Mouse (Mus musculus) heart, embryonic 11.5 days (tissue): ENCODE data around the gene Ccser1. TPM values are rescaled to one million over a fixed set of nuclear protein-coding genes. Genes with fewer than 3 reads are reported as not detected.

Experiments
- ATAC-seq: fragments of 200-750 bp; cut with Nextera tagmentation; replicated peaks from 2 replicates; pipeline ENCODE4 v1.8.0; 2017; ENCODE audit warnings: moderate library complexity; ENCODE audit not compliant: insufficient number of reproducible peaks, low FRiP score, low TSS enrichment
- H3K27ac ChIP-seq: fragments of 300-500 bp; sonication (generic); 2 replicates; pipeline ENCODE4 v1.5.1; 2014; ENCODE audit warnings: mild to moderate bottlenecking, low read depth, low read length
- H3K27me3 ChIP-seq: fragments of 300-500 bp; sonication (generic); 2 replicates; pipeline ENCODE4 v1.6.1; 2014; ENCODE audit warnings: mild to moderate bottlenecking, low read length, mixed read lengths; ENCODE audit not compliant: control insufficient read depth, insufficient read depth
- H3K36me3 ChIP-seq: fragments of 300-500 bp; sonication (generic); 2 replicates; pipeline ENCODE4 v1.6.1; 2014; ENCODE audit warnings: mild to moderate bottlenecking, low read length, moderate library complexity, mixed read lengths; ENCODE audit not compliant: control insufficient read depth, insufficient read depth
- H3K4me1 ChIP-seq: fragments of 300-500 bp; sonication (generic); 2 replicates; pipeline ENCODE4 v1.6.1; 2014; ENCODE audit warnings: low read length; ENCODE audit not compliant: control insufficient read depth, insufficient read depth
- H3K4me2 ChIP-seq: fragments of 300-500 bp; sonication (generic); 2 replicates; pipeline ENCODE4 v1.6.1; 2014; ENCODE audit warnings: mild to moderate bottlenecking, moderate library complexity
- H3K4me3 ChIP-seq: fragments of 300-500 bp; sonication (generic); 2 replicates; pipeline ENCODE4 v1.5.1; 2014; ENCODE audit warnings: low read depth, low read length
- H3K9ac ChIP-seq: fragments of 300-500 bp; sonication (generic); 2 replicates; pipeline ENCODE4 v1.6.1; 2014; ENCODE audit warnings: mild to moderate bottlenecking, low read depth, low read length, moderate library complexity
- H3K9me3 ChIP-seq: fragments of 300-500 bp; sonication (generic); replicated peaks from 2 replicates; pipeline ENCODE4 v1.6.1; 2016; ENCODE audit warnings: low read length; ENCODE audit not compliant: control insufficient read depth
- WGBS: fragments of 180-500 bp; shearing (Covaris S2); extraction: QIAGEN DNeasy Blood & Tissue Kit; methylation state at CpG from one replicate; pipeline ENCODE4 v1.1.7; 2014; ENCODE audit not compliant: insufficient replicate concordance; 5-methylcytosine and 5-hydroxymethylcytosine counted together
- polyA plus RNA-seq: library from polyadenylated mRNA; unstranded; fragments of >200 nt; fragmentation: Nextera tagmentation; extraction: Ambion mirVana; gene quantifications from 2 replicates; pipeline ENCODE4 v1.2.1, GENCODE M21; 2014

Ccser1 gene
- polyA plus RNA-seq, 1 experiment from 2014 or later: 1.6 TPM

- WGBS: 18% methylated on average over 2 of the region's 2 CpGs
- Histone ChIP-seq H3K27me3 (no peaks in the 10 kb centered on the region), H3K36me3 (no peaks in the 10 kb centered on the region), H3K9me3 (no peaks in the 10 kb centered on the region), H3K4me1 (no peaks in the 10 kb centered on the region), H3K4me2 (no peak overlapping the region), H3K27ac (no peak overlapping the region), H3K4me3 (no peak overlapping the region), H3K9ac (no peak overlapping the region)
- ATAC-seq: no peak
Observed at GRCm38 (mm10) chr6:61687002-61687401, 506.9 kb downstream of the Ccser1 start.

GRCm38 (mm10) chr6:61703003-61703402 is 522.9 kb downstream of the Ccser1 start:
- Histone ChIP-seq H3K4me2 (no peak overlapping the region), H3K27ac (no peak overlapping the region), H3K4me3 (no peak overlapping the region), H3K4me1 (no peaks in the 10 kb centered on the region), H3K9ac (no peak overlapping the region), H3K9me3 (no peaks in the 10 kb centered on the region), H3K27me3 (no peaks in the 10 kb centered on the region), H3K36me3 (no peaks in the 10 kb centered on the region)
- no peak for ATAC-seq
- WGBS: 87% methylated on average over 7 of the region's 7 CpGs

GRCm38 (mm10) chr6:61721220-61721619 is 541.1 kb downstream of the Ccser1 start:
- Histone ChIP-seq H3K9me3 (no peaks in the 10 kb centered on the region), H3K4me3 (no peak overlapping the region), H3K4me1 (no peaks in the 10 kb centered on the region), H3K4me2 (no peak overlapping the region), H3K27me3 (no peaks in the 10 kb centered on the region), H3K36me3 (no peaks in the 10 kb centered on the region), H3K27ac (no peak overlapping the region), H3K9ac (no peak overlapping the region)
- 60% methylated on average over 1 of the region's 1 CpGs for WGBS
- ATAC-seq: no peak

GRCm38 (mm10) chr6:61729065-61729464 is 548.9 kb downstream of the Ccser1 start:
- no peak for ATAC-seq
- H3K27ac ChIP-seq: no peak overlapping the region
- H3K27me3 ChIP-seq: no peaks in the 10 kb centered on the region
- no peaks in the 10 kb centered on the region for H3K36me3 ChIP-seq
- WGBS: 53% methylated on average over 1 of the region's 1 CpGs
- no peaks in the 10 kb centered on the region for H3K4me1 ChIP-seq
- H3K4me2 ChIP-seq: no peak overlapping the region
- no peak overlapping the region for H3K4me3 ChIP-seq
- H3K9ac ChIP-seq: no peak overlapping the region
- no peaks in the 10 kb centered on the region for H3K9me3 ChIP-seq

- ATAC-seq: no peak
- H3K27me3 ChIP-seq: no peaks in the 10 kb centered on the region
- no peak overlapping the region for H3K4me2 ChIP-seq
- no peaks in the 10 kb centered on the region for H3K4me1 ChIP-seq
- H3K27ac ChIP-seq: no peak overlapping the region
- no peak overlapping the region for H3K9ac ChIP-seq
- H3K36me3 ChIP-seq: no peaks in the 10 kb centered on the region
- no peak overlapping the region for H3K4me3 ChIP-seq
- WGBS: 65% methylated on average over 5 of the region's 5 CpGs
- no peaks in the 10 kb centered on the region for H3K9me3 ChIP-seq
Observed at GRCm38 (mm10) chr6:61730088-61730880, 550.2 kb downstream of the Ccser1 start.

- Histone ChIP-seq H3K27ac (no peak overlapping the region), H3K4me3 (no peak overlapping the region), H3K9me3 (no peaks in the 10 kb centered on the region), H3K4me2 (no peak overlapping the region), H3K9ac (no peak overlapping the region), H3K4me1 (no peaks in the 10 kb centered on the region), H3K27me3 (no peaks in the 10 kb centered on the region), H3K36me3 (no peaks in the 10 kb centered on the region)
- ATAC-seq: no peak
- WGBS: 74% methylated on average over 1 of the region's 1 CpGs
Observed at GRCm38 (mm10) chr6:61746346-61746745, 566.2 kb downstream of the Ccser1 start.

GRCm38 (mm10) chr6:61762135-61762534 is 582.0 kb downstream of the Ccser1 start:
- H3K4me1 ChIP-seq: no peaks in the 10 kb centered on the region
- ATAC-seq: no peak
- no peak overlapping the region for H3K9ac ChIP-seq
- no peak overlapping the region for H3K4me2 ChIP-seq
- no peak overlapping the region for H3K27ac ChIP-seq
- WGBS: 89% methylated on average over 3 of the region's 3 CpGs
- no peaks in the 10 kb centered on the region for H3K36me3 ChIP-seq
- H3K27me3 ChIP-seq: no peaks in the 10 kb centered on the region
- H3K9me3 ChIP-seq: no peaks in the 10 kb centered on the region
- H3K4me3 ChIP-seq: no peak overlapping the region

GRCm38 (mm10) chr6:61763379-61763778 is 583.3 kb downstream of the Ccser1 start:
- Histone ChIP-seq H3K9me3 (no peaks in the 10 kb centered on the region), H3K4me2 (no peak overlapping the region), H3K4me3 (no peak overlapping the region), H3K27ac (no peak overlapping the region), H3K4me1 (no peaks in the 10 kb centered on the region), H3K27me3 (no peaks in the 10 kb centered on the region), H3K36me3 (no peaks in the 10 kb centered on the region), H3K9ac (no peak overlapping the region)
- no peak for ATAC-seq
- 82% methylated on average over 5 of the region's 5 CpGs for WGBS

GRCm38 (mm10) chr6:61765801-61766200 is 585.7 kb downstream of the Ccser1 start:
- Histone ChIP-seq H3K9me3 (no peaks in the 10 kb centered on the region), H3K4me2 (no peak overlapping the region), H3K4me1 (no peaks in the 10 kb centered on the region), H3K9ac (no peak overlapping the region), H3K27ac (no peak overlapping the region), H3K27me3 (no peaks in the 10 kb centered on the region), H3K36me3 (no peaks in the 10 kb centered on the region), H3K4me3 (no peak overlapping the region)
- WGBS: 77% methylated on average over 2 of the region's 2 CpGs
- ATAC-seq: no peak
